ENCODE assay signal across 7 mouse cellular contexts in genomic region chr2:32157328-32157727, GRCm38 (mm10). TPM values are rescaled to one million over a fixed set of nuclear protein-coding genes. Genes with fewer than 3 reads are reported as not detected.
DNase-seq lines count a peak whose midpoint lies in the region; ATAC-seq and TF ChIP-seq lines count a peak whose summit lies in the region.

No protein-coding gene starts in this region.

- no peak for DNase-seq in lung, embryonic 14.5 days
- DNase-seq in lung, postnatal 14 days = no peak
- DNase-seq in forebrain, embryonic 14.5 days (ENCODE audit: low spot score) = peak; percentile 41
- DNase-seq in adipocyte (ENCODE audit: low spot score) = no peak
- no peak for DNase-seq in adrenal gland, postnatal 14 days

- no peaks in the 10 kb centered on the region for H3K36me3 ChIP-seq in lung, embryonic 14.5 days (ENCODE audit: insufficient read depth)
- 0 out of 2 replicates have a peak, but pooled peaks cover 9% of the 10 kb centered on the region for H3K36me3 ChIP-seq in forebrain, embryonic 14.5 days (ENCODE audit: control insufficient read depth, insufficient read depth, low read length)
- no peaks in the 10 kb centered on the region for H3K36me3 ChIP-seq in limb, embryonic 15.5 days
- H3K36me3 ChIP-seq in stomach, embryonic 16.5 days (ENCODE audit: control insufficient read depth, insufficient read depth, low read length) = no peaks in the 10 kb centered on the region

- peak overlapping the region; percentile 41; the same call in 1 of the 2 replicates for H3K9ac ChIP-seq in lung, embryonic 14.5 days
- H3K9ac ChIP-seq in forebrain, embryonic 14.5 days (ENCODE audit: low read length) = peak overlapping the region; percentile 45
- H3K9ac ChIP-seq in limb, embryonic 15.5 days = no peak overlapping the region
- H3K9ac ChIP-seq in stomach, embryonic 16.5 days (ENCODE audit: low read length) = peak overlapping the region; percentile 40; the same call in 1 of the 2 replicates

- H3K4me2 ChIP-seq in lung, embryonic 14.5 days = peak overlapping the region; percentile 38
- H3K4me2 ChIP-seq in forebrain, embryonic 14.5 days (ENCODE audit: low read length) = peak overlapping the region; percentile 34
- no peak overlapping the region for H3K4me2 ChIP-seq in limb, embryonic 15.5 days
- peak overlapping the region; percentile 5; the same call in 1 of the 2 replicates for H3K4me2 ChIP-seq in stomach, embryonic 16.5 days (ENCODE audit: low read depth, low read length)

- TF ChIP-seq CTCF in lung, embryonic 14.5 days (IDR thresholded peaks at IDR 0.05; ENCODE audit: low read depth) = no peak

- H3K27ac ChIP-seq in lung, embryonic 14.5 days (ENCODE audit: low read depth) = peak overlapping the region; percentile 81
- H3K27ac ChIP-seq in forebrain, embryonic 14.5 days (ENCODE audit: low read depth, low read length) = peak overlapping the region; percentile 66
- H3K27ac ChIP-seq in limb, embryonic 15.5 days = 0 out of 2 replicates have a peak overlapping the region, but pooled peaks have one; percentile 22
- H3K27ac ChIP-seq in stomach, embryonic 16.5 days (ENCODE audit: low read length) = peak overlapping the region; percentile 40

- no peak overlapping the region for H3K4me3 ChIP-seq in lung, embryonic 14.5 days (ENCODE audit: low read depth, low read length)
- H3K4me3 ChIP-seq in forebrain, embryonic 14.5 days (ENCODE audit: low read depth, low read length) = no peak overlapping the region
- H3K4me3 ChIP-seq in limb, embryonic 15.5 days = no peak overlapping the region
- H3K4me3 ChIP-seq in stomach, embryonic 16.5 days (replicated peaks; ENCODE audit: low read length) = no peak overlapping the region

- no peaks in the 10 kb centered on the region for H3K27me3 ChIP-seq in lung, embryonic 14.5 days (ENCODE audit: insufficient read depth, low read length)
- no peaks in the 10 kb centered on the region for H3K27me3 ChIP-seq in forebrain, embryonic 14.5 days (replicated peaks; ENCODE audit: control insufficient read depth, insufficient read depth, low read length)
- H3K27me3 ChIP-seq in limb, embryonic 15.5 days = no peaks in the 10 kb centered on the region
- no peaks in the 10 kb centered on the region for H3K27me3 ChIP-seq in stomach, embryonic 16.5 days (ENCODE audit: control insufficient read depth, insufficient read depth, low read length)

- peaks cover 42% of the 10 kb centered on the region for H3K4me1 ChIP-seq in lung, embryonic 14.5 days (ENCODE audit: insufficient read depth)
- peaks cover 61% of the 10 kb centered on the region for H3K4me1 ChIP-seq in forebrain, embryonic 14.5 days (ENCODE audit: control insufficient read depth, insufficient read depth, low read length)
- H3K4me1 ChIP-seq in limb, embryonic 15.5 days = peaks cover 70% of the 10 kb centered on the region
- peaks cover 75% of the 10 kb centered on the region for H3K4me1 ChIP-seq in stomach, embryonic 16.5 days (ENCODE audit: control insufficient read depth, insufficient read depth, low read length)

- no peaks in the 10 kb centered on the region for H3K9me3 ChIP-seq in lung, embryonic 14.5 days (ENCODE audit: low read depth, low read length)
- no peaks in the 10 kb centered on the region for H3K9me3 ChIP-seq in forebrain, embryonic 14.5 days (replicated peaks; ENCODE audit: control insufficient read depth, low read length)
- no peaks in the 10 kb centered on the region for H3K9me3 ChIP-seq in limb, embryonic 15.5 days
- H3K9me3 ChIP-seq in stomach, embryonic 16.5 days (replicated peaks; ENCODE audit: control insufficient read depth, low read length) = no peaks in the 10 kb centered on the region

- 21% methylated on average over 4 of the region's 4 CpGs for WGBS in lung, embryonic 14.5 days
- WGBS in forebrain, embryonic 14.5 days = 2% methylated on average over 4 of the region's 4 CpGs
- 24% methylated on average over 4 of the region's 4 CpGs for WGBS in limb, embryonic 15.5 days
- WGBS in stomach, embryonic 16.5 days = 22% methylated on average over 4 of the region's 4 CpGs

- no peak for ATAC-seq in lung, embryonic 14.5 days (ENCODE audit: insufficient read depth)
- peak; percentile 27; the same call in 1 of the 2 replicates for ATAC-seq in forebrain, embryonic 14.5 days
- no peak for ATAC-seq in limb, embryonic 15.5 days (ENCODE audit: insufficient number of reproducible peaks, low FRiP score, low TSS enrichment, low read depth)
- no peak for ATAC-seq in stomach, embryonic 16.5 days (ENCODE audit: insufficient read depth, low FRiP score)

RNA-seq across cellular contexts. Expression of gene Prrc2b, which starts 6.4 kb away (rescaled TPM):
- 69.0 and 76.8 TPM in 2 replicates for polyA plus RNA-seq in lung, embryonic 14.5 days (2014; fragmentation: Nextera tagmentation; extraction: Ambion mirVana)
- 53.3 and 62.4 TPM in 2 replicates for polyA plus RNA-seq in forebrain, embryonic 14.5 days (2014; fragmentation: Nextera tagmentation; extraction: Ambion mirVana)
- 40.8 and 44.8 TPM in 2 replicates for polyA plus RNA-seq in limb, embryonic 15.5 days (2015; fragmentation: Nextera tagmentation; extraction: Ambion mirVana)
- polyA plus RNA-seq in stomach, embryonic 16.5 days (2015; fragmentation: Nextera tagmentation; extraction: Ambion mirVana) = 22.7 and 27.3 TPM in 2 replicates
- 86.4 and 91.3 TPM in 2 replicates for total RNA-seq in adrenal gland, postnatal 14 days (2021)

Comparison
In these comparisons a context has a peak if more than half of its experiments do, and no peak if none do; other contexts are left out.
1. H3K27ac ChIP-seq: peak in every context shown above with its lines; median percentile 81 in lung, embryonic 14.5 days; 66 in forebrain, embryonic 14.5 days; 40 in stomach, embryonic 16.5 days; 22 in limb, embryonic 15.5 days.